Mouse (Mus musculus): Measurements from ENCODE around the gene Sort1.

- TF ChIP-seq CTCF (IDR thresholded peaks at IDR 0.05) (no peak), EP300 (IDR thresholded peaks at IDR 0.05) (no peak)
Observed at GRCm38 (mm10) chr3:108296220-108297049, 12.6 kb downstream of the Sort1 start.

Measured in lung, postnatal 0 days (tissue).